Mouse (Mus musculus) midbrain, embryonic 15.5 days (tissue): ENCODE data around the gene Flvcr1. TPM values are rescaled to one million over a fixed set of nuclear protein-coding genes. Genes with fewer than 3 reads are reported as not detected.

ENCODE experiments used
- ATAC-seq: fragments of 200-750 bp; cut with Nextera tagmentation; replicated peaks from 2 replicates; pipeline ENCODE4 v1.8.0; 2017; ENCODE audit warnings: moderate TSS enrichment
- H3K27ac ChIP-seq: fragments of 300-500 bp; sonication (generic); 2 replicates; pipeline ENCODE4 v1.5.1; 2015; ENCODE audit warnings: mild to moderate bottlenecking, inconsistent platforms
- H3K27me3 ChIP-seq: fragments of 300-500 bp; sonication (generic); replicated peaks from 2 replicates; pipeline ENCODE4 v1.6.1; 2015; ENCODE audit warnings: inconsistent platforms
- H3K36me3 ChIP-seq: fragments of 300-500 bp; sonication (generic); replicated peaks from 2 replicates; pipeline ENCODE4 v1.6.1; 2015; ENCODE audit warnings: inconsistent platforms
- H3K4me1 ChIP-seq: fragments of 300-500 bp; sonication (generic); 2 replicates; pipeline ENCODE4 v1.6.1; 2015; ENCODE audit warnings: inconsistent platforms
- H3K4me2 ChIP-seq: fragments of 300-500 bp; sonication (generic); 2 replicates; pipeline ENCODE4 v1.6.1; 2015; ENCODE audit warnings: inconsistent platforms, mild to moderate bottlenecking, moderate library complexity
- H3K4me3 ChIP-seq: fragments of 300-500 bp; sonication (generic); 2 replicates; pipeline ENCODE4 v1.5.1; 2015; ENCODE audit warnings: mild to moderate bottlenecking, inconsistent platforms
- H3K9ac ChIP-seq: fragments of 300-500 bp; sonication (generic); 2 replicates; pipeline ENCODE4 v1.6.1; 2015; ENCODE audit warnings: mild to moderate bottlenecking, inconsistent platforms
- H3K9me3 ChIP-seq: fragments of 300-500 bp; sonication (generic); 2 replicates; pipeline ENCODE4 v1.6.1; 2016; ENCODE audit warnings: inconsistent platforms
- WGBS: fragments of 180-500 bp; shearing (Covaris S2); methylation state at CpG from one replicate; pipeline ENCODE4 v1.1.7; 2015; ENCODE audit warnings: mixed read lengths; 5-methylcytosine and 5-hydroxymethylcytosine counted together
- polyA plus RNA-seq: library from polyadenylated mRNA; unstranded; fragments of >200 nt; fragmentation: Nextera tagmentation; extraction: Ambion mirVana; gene quantifications from 2 replicates; pipeline ENCODE4 v1.2.1, GENCODE M21; 2015

Gene Flvcr1
- 8.6 and 8.7 TPM in 2 replicates for polyA plus RNA-seq

DNA sequence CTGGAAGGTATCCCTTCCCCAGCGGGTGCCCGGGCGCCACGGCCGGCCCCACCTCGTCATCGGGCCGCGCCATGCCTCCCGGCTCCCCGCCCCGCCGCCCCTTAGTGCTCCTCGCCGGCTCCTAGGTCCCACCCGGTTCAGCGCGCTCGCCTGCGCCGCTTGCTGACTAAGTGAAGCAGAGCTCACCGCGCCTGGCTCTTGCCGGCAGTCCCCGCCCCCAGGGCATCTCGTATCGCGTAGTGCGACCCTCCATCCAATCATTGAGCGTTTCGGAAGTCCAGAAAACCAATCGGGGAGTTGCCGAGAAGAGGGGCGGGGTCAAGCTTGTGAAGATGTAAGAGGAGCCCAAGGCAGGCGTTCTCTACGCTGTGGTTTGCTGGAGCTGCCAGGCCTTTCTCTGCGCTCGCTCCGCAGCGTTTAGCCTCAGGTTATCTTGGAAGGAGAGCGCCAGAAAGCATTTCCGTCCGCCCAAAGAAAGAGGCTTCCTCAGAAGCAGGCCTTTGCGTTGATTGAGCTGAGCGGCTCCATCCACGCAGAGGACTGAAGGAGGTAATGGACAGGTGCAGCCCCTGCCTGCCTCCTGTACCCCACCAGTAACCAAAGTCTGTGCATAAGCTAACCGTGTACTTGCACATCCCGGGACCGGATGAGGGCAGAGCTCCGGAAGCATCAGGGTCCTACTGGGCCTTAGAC lies at the start of gene Flvcr1:
TSS of gene Flvcr1 (minus strand) at position 138 of the 693 bp plus-strand sequence.
- under 1% methylated on average over 50 of the region's 50 CpGs for WGBS
- peak; percentile 99 for ATAC-seq

GRCm38 (mm10) chr1:191075199-191075883 lies 49.4 kb upstream of the Flvcr1 start:
- 64% methylated on average over 10 of the region's 10 CpGs for WGBS
- ATAC-seq: no peak

More for the DNA sequence above, at the start of gene Flvcr1:
- Histone ChIP-seq H3K4me3 (peak within 1 kb of the TSS; percentile 82), H3K27ac (peak within 1 kb of the TSS; percentile 90), H3K4me2 (peak within 1 kb of the TSS; percentile 74), H3K9me3 (no peaks in the 10 kb centered on the region), H3K36me3 (peaks cover 6% of the 10 kb centered on the region; the same call in 1 of the 2 replicates), H3K4me1 (peaks cover 21% of the 10 kb centered on the region), H3K27me3 (no peaks in the 10 kb centered on the region), H3K9ac (peak within 1 kb of the TSS; percentile 83)

DNA sequence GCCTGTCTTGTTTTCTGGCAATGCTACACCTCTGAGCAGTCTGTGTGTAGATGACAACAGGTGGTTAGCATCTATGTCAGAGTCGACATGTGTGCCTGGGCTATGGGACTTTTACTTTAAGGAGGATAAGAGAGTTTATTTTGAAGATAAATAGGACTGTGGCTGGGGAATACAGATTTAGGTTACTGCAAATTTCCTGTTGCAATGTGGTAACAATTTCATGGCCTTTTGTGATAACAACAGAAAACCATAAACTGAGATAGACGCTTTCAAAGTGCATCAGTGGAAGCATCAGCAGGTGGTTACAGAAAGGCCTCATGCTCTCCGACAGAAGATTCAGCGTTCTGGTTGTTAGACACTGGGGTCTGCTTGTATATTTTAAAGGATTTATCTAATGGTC lies 47.5 kb upstream of the Flvcr1 start:
- no peak overlapping the region for H3K4me2 ChIP-seq
- no peaks in the 10 kb centered on the region for H3K9me3 ChIP-seq
- no peaks in the 10 kb centered on the region for H3K36me3 ChIP-seq
- no peaks in the 10 kb centered on the region for H3K27me3 ChIP-seq
- ATAC-seq: no peak
- no peak overlapping the region for H3K27ac ChIP-seq
- no peaks in the 10 kb centered on the region for H3K4me1 ChIP-seq
- no peak overlapping the region for H3K4me3 ChIP-seq
- no peak overlapping the region for H3K9ac ChIP-seq
- 92% methylated on average over 4 of the region's 4 CpGs for WGBS

More at GRCm38 (mm10) chr1:191075199-191075883, 49.4 kb upstream of the Flvcr1 start:
- Histone ChIP-seq H3K4me1 (no peaks in the 10 kb centered on the region), H3K4me3 (no peak overlapping the region), H3K9ac (no peak overlapping the region), H3K27me3 (no peaks in the 10 kb centered on the region), H3K9me3 (no peaks in the 10 kb centered on the region), H3K36me3 (no peaks in the 10 kb centered on the region), H3K4me2 (no peak overlapping the region), H3K27ac (no peak overlapping the region)

- no peaks in the 10 kb centered on the region for H3K4me1 ChIP-seq
- H3K36me3 ChIP-seq: no peaks in the 10 kb centered on the region
- no peak overlapping the region for H3K4me3 ChIP-seq
- no peaks in the 10 kb centered on the region for H3K27me3 ChIP-seq
- H3K9me3 ChIP-seq: no peaks in the 10 kb centered on the region
- WGBS: 78% methylated on average over 6 of the region's 6 CpGs
- H3K4me2 ChIP-seq: no peak overlapping the region
- no peak overlapping the region for H3K27ac ChIP-seq
- no peak overlapping the region for H3K9ac ChIP-seq
- ATAC-seq: no peak
Observed at GRCm38 (mm10) chr1:191073001-191073400, 47.0 kb upstream of the Flvcr1 start.

GRCm38 (mm10) chr1:191072329-191072913 lies 46.5 kb upstream of the Flvcr1 start:
- no peak overlapping the region for H3K4me2 ChIP-seq
- no peak for ATAC-seq
- no peak overlapping the region for H3K9ac ChIP-seq
- no peaks in the 10 kb centered on the region for H3K9me3 ChIP-seq
- H3K36me3 ChIP-seq: no peaks in the 10 kb centered on the region
- no peak overlapping the region for H3K27ac ChIP-seq
- WGBS: 93% methylated on average over 16 of the region's 16 CpGs
- H3K27me3 ChIP-seq: no peaks in the 10 kb centered on the region
- no peak overlapping the region for H3K4me3 ChIP-seq
- no peaks in the 10 kb centered on the region for H3K4me1 ChIP-seq

DNA sequence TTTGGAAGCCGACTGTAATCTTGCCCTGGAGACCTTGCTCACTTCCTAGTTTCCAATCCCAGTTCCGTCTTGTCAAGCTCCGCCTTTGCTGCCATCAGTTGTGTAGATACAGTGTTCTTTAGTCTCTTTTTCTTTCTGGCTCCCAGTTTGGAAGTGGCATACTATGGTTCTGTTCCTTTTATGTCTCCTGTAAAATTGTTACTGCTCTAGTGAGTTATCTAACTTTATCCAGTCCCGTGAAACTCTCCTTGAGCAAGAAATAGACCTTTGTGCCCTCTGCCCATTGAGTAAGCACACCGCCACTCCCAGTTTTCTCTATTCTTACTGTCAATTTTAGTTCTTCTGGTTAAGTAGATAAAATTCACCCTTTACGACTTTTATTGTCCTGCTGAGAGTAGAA lies 45.7 kb upstream of the Flvcr1 start:
- no peaks in the 10 kb centered on the region for H3K27me3 ChIP-seq
- ATAC-seq: no peak

GRCm38 (mm10) chr1:191070259-191070658 lies 44.3 kb upstream of the Flvcr1 start:
- H3K9me3 ChIP-seq: no peaks in the 10 kb centered on the region
- H3K4me3 ChIP-seq: no peak overlapping the region
- WGBS: 79% methylated on average over 4 of the region's 4 CpGs
- H3K27me3 ChIP-seq: no peaks in the 10 kb centered on the region
- no peak for ATAC-seq
- H3K27ac ChIP-seq: no peak overlapping the region
- H3K4me1 ChIP-seq: no peaks in the 10 kb centered on the region
- no peak overlapping the region for H3K4me2 ChIP-seq
- no peaks in the 10 kb centered on the region for H3K36me3 ChIP-seq
- no peak overlapping the region for H3K9ac ChIP-seq

More for the DNA sequence above, 45.7 kb upstream of the Flvcr1 start:
- no peaks in the 10 kb centered on the region for H3K36me3 ChIP-seq
- H3K4me3 ChIP-seq: no peak overlapping the region
- no peak overlapping the region for H3K9ac ChIP-seq
- H3K9me3 ChIP-seq: no peaks in the 10 kb centered on the region
- no peak overlapping the region for H3K4me2 ChIP-seq
- no peak overlapping the region for H3K27ac ChIP-seq
- WGBS: 93% methylated on average over 6 of the region's 6 CpGs
- no peaks in the 10 kb centered on the region for H3K4me1 ChIP-seq

- Histone ChIP-seq H3K27me3 (no peaks in the 10 kb centered on the region), H3K9me3 (no peaks in the 10 kb centered on the region), H3K4me2 (no peak overlapping the region), H3K9ac (no peak overlapping the region), H3K36me3 (no peaks in the 10 kb centered on the region), H3K27ac (no peak overlapping the region), H3K4me3 (no peak overlapping the region), H3K4me1 (peaks cover 7% of the 10 kb centered on the region)
- 86% methylated on average over 5 of the region's 5 CpGs for WGBS
- no peak for ATAC-seq
Observed at GRCm38 (mm10) chr1:191068377-191068776, 42.4 kb upstream of the Flvcr1 start.

DNA sequence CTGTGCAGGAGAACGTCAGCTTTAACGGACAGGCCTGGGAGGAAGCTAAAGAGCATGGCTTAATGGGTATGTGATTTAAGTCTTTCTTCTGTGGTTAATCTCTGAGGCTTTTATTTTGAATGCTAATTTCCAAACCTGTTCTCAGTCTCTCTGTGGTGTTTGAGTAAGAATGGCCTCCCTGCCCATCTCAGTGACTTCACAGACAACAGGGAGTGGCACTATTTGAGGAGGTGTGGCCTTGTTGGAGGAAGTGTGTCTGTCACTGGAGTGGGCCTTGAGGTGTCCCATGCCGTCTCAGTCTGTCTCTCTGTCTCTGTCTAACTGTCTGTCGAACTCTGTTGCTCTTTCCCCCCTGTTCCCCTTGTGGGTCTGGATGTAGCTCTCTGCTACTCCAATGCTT lies 39.2 kb upstream of the Flvcr1 start:
- no peak for ATAC-seq
- H3K4me3 ChIP-seq: no peak overlapping the region
- WGBS: 91% methylated on average over 4 of the region's 4 CpGs
- H3K9ac ChIP-seq: no peak overlapping the region
- H3K27me3 ChIP-seq: no peaks in the 10 kb centered on the region
- H3K4me1 ChIP-seq: peaks cover 19% of the 10 kb centered on the region
- H3K9me3 ChIP-seq: no peaks in the 10 kb centered on the region
- no peak overlapping the region for H3K27ac ChIP-seq
- H3K36me3 ChIP-seq: no peaks in the 10 kb centered on the region
- no peak overlapping the region for H3K4me2 ChIP-seq

GRCm38 (mm10) chr1:191064535-191064934 lies 38.6 kb upstream of the Flvcr1 start:
- no peaks in the 10 kb centered on the region for H3K27me3 ChIP-seq
- no peak overlapping the region for H3K27ac ChIP-seq
- ATAC-seq: no peak
- no peaks in the 10 kb centered on the region for H3K9me3 ChIP-seq
- no peak overlapping the region for H3K4me3 ChIP-seq
- H3K36me3 ChIP-seq: no peaks in the 10 kb centered on the region
- H3K4me2 ChIP-seq: no peak overlapping the region
- WGBS: 86% methylated on average over 2 of the region's 2 CpGs
- H3K9ac ChIP-seq: no peak overlapping the region
- peaks cover 19% of the 10 kb centered on the region for H3K4me1 ChIP-seq

GRCm38 (mm10) chr1:191063700-191064099 lies 37.7 kb upstream of the Flvcr1 start:
- H3K27ac ChIP-seq: no peak overlapping the region
- peaks cover 19% of the 10 kb centered on the region for H3K4me1 ChIP-seq
- peak overlapping the region; percentile 99 for H3K4me2 ChIP-seq
- H3K9me3 ChIP-seq: no peaks in the 10 kb centered on the region
- H3K27me3 ChIP-seq: no peaks in the 10 kb centered on the region
- H3K4me3 ChIP-seq: peak overlapping the region; percentile 79
- H3K9ac ChIP-seq: no peak overlapping the region
- 63% methylated on average over 9 of the region's 9 CpGs for WGBS
- no peaks in the 10 kb centered on the region for H3K36me3 ChIP-seq
- no peak for ATAC-seq

- Histone ChIP-seq H3K4me1 (peaks cover 19% of the 10 kb centered on the region), H3K36me3 (no peaks in the 10 kb centered on the region), H3K4me3 (peak within 1 kb of the TSS; percentile 79), H3K27me3 (no peaks in the 10 kb centered on the region), H3K27ac (peak within 1 kb of the TSS; percentile 66), H3K9me3 (no peaks in the 10 kb centered on the region), H3K9ac (peak within 1 kb of the TSS; percentile 71), H3K4me2 (peak within 1 kb of the TSS; percentile 99)
- peak; percentile 94 for ATAC-seq
- under 1% methylated on average over 56 of the region's 56 CpGs for WGBS
Observed at GRCm38 (mm10) chr1:191062781-191063485, 37.0 kb upstream of the Flvcr1 start, which contains the start of the genes Tatdn3 and Nsl1. Gene Tatdn3, minus strand, starts transcription at chr1:191062932. Gene Nsl1, plus strand, starts transcription at chr1:191063012.
